Mouse (Mus musculus): ENCODE results near the gene Gstp2. TPM values are rescaled to one million over a fixed set of nuclear protein-coding genes. Genes with fewer than 3 reads are reported as not detected.

Gstp2 gene
- 2.6 TPM in 1 of 2 replicates, not detected in the other for polyA plus RNA-seq (2012; ENCODE audit: insufficient read depth, insufficient read length, missing spikeins)

DNA sequence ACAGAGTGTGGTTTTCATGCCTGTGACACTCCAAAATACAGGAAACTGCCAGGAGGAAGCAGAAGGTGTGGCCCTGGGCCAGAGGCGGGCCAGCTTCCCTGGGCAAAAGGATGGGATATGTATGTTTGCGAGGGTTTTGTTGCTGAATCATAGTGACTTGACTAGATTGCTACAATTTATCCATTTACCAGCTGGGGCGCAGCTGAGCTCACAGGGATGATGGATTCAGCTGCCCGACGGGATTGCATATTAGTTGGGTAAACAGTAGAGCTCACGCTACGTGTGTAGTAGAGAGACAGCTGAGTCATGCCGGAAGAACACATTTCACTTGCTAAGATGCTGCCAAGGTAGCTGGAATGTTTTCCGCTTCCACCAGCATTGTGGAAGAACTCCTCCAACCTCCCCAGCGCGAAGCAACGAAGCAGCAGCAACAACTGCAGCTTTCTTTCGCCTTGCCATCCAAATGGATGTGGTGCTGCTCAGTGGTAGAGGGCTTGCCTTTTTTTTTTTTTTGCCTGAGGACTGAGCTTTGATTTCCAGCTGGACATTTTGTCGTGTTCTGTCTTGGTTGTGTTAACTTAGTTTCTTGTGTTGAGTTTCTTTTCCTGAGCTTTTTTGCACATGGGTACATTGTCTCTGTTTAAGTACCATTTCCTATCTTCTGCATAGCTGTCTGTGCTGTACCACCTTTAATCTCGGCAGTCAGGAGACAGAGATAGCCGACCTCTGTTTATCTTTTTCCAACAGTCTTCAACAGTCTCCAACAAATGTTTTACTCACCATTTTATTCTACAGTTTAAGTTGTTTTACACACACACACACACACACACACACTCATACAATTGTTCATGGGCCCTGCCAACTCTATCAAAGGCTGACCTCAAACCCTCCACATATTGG, at the start of gene Gstp2:
Gene Gstp2, minus strand, starts transcription at position 58 of the 900 bp plus-strand sequence.
- Histone ChIP-seq H3K4me3 (ENCODE audit: insufficient read depth, low read length) (no peak within 1 kb of the TSS), H3K4me1 (ENCODE audit: control insufficient read depth, insufficient read depth, low read length) (0 out of 2 replicates have a peak, but pooled peaks cover 4% of the 10 kb centered on the region), H3K27ac (ENCODE audit: insufficient read depth, low read depth, low read length) (no peak within 1 kb of the TSS)
- no peak for TF ChIP-seq POLR2A (IDR thresholded peaks at IDR 0.05; ENCODE audit: borderline replicate concordance, low read depth, low read length)
- no peak for TF ChIP-seq CTCF (IDR thresholded peaks at IDR 0.05; ENCODE audit: low read depth, low read length)

GRCm38 (mm10) chr19:4094774-4095303, 49.0 kb upstream of the Gstp2 start:
- Histone ChIP-seq H3K4me1 (ENCODE audit: control insufficient read depth, insufficient read depth, low read length) (peaks cover 21% of the 10 kb centered on the region), H3K27ac (ENCODE audit: insufficient read depth, low read depth, low read length) (no peak overlapping the region), H3K4me3 (ENCODE audit: insufficient read depth, low read length) (no peak overlapping the region)
- TF ChIP-seq POLR2A (IDR thresholded peaks at IDR 0.05; ENCODE audit: borderline replicate concordance, low read depth, low read length): no peak
- TF ChIP-seq CTCF (IDR thresholded peaks at IDR 0.05; ENCODE audit: low read depth, low read length): no peak

DNA sequence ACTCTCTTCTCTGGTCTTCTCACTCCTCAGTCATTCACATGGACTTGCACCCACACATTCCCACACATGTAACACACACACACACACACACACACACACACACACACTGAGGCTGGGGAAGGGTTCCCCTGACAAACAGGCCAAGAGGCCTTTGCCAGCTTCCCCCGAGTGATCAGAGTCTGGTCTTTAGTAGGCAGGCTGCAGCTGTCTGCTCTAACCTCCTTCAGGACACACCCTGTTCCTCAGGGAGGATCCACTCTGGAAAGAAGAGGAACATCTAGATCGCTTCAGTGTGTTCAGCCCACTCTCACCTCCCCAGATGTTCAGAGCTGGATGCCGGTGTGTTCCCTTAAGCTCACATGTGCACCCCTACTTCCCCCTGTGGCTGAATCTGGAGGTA, 48.5 kb upstream of the Gstp2 start:
- Histone ChIP-seq H3K4me1 (ENCODE audit: control insufficient read depth, insufficient read depth, low read length) (peaks cover 19% of the 10 kb centered on the region), H3K27ac (ENCODE audit: insufficient read depth, low read depth, low read length) (no peak overlapping the region), H3K4me3 (ENCODE audit: insufficient read depth, low read length) (no peak overlapping the region)
- TF ChIP-seq POLR2A (IDR thresholded peaks at IDR 0.05; ENCODE audit: borderline replicate concordance, low read depth, low read length) (no peak), CTCF (IDR thresholded peaks at IDR 0.05; ENCODE audit: low read depth, low read length) (no peak)

GRCm38 (mm10) chr19:4093772-4094171, 47.9 kb upstream of the Gstp2 start:
- Histone ChIP-seq H3K27ac (ENCODE audit: insufficient read depth, low read depth, low read length) (no peak overlapping the region), H3K4me3 (ENCODE audit: insufficient read depth, low read length) (no peak overlapping the region), H3K4me1 (ENCODE audit: control insufficient read depth, insufficient read depth, low read length) (peaks cover 15% of the 10 kb centered on the region)
- TF ChIP-seq POLR2A (IDR thresholded peaks at IDR 0.05; ENCODE audit: borderline replicate concordance, low read depth, low read length) (no peak), CTCF (IDR thresholded peaks at IDR 0.05; ENCODE audit: low read depth, low read length) (no peak)

- H3K4me3 ChIP-seq (ENCODE audit: insufficient read depth, low read length): no peak overlapping the region
- H3K4me1 ChIP-seq (ENCODE audit: control insufficient read depth, insufficient read depth, low read length): peaks cover 5% of the 10 kb centered on the region
- no peak for TF ChIP-seq CTCF (IDR thresholded peaks at IDR 0.05; ENCODE audit: low read depth, low read length)
- no peak for TF ChIP-seq POLR2A (IDR thresholded peaks at IDR 0.05; ENCODE audit: borderline replicate concordance, low read depth, low read length)
- H3K27ac ChIP-seq (ENCODE audit: insufficient read depth, low read depth, low read length): no peak overlapping the region
These were observed 46.9 kb upstream of the Gstp2 start for GRCm38 (mm10) chr19:4092750-4093149.

DNA sequence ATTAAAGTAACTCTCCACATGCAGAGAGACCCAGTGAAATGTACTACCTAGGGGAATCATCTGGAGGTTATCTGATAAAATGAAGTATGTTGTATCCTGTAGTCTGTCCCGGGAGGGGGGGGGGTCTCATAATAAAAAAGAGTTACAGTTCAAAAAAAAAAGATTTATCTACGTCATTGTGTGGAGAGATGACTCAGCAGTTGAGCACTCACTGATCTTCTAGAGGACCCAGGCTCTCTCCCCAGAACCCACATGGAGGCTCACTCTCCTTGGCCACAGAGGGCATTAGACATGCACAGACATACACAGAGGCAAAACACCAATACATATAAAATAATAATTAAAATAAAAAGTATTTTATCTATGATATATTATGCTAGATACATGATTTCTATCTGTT, 45.6 kb upstream of the Gstp2 start:
- TF ChIP-seq POLR2A (IDR thresholded peaks at IDR 0.05; ENCODE audit: borderline replicate concordance, low read depth, low read length) (no peak), CTCF (IDR thresholded peaks at IDR 0.05; ENCODE audit: low read depth, low read length) (no peak)
- Histone ChIP-seq H3K4me3 (ENCODE audit: insufficient read depth, low read length) (no peak overlapping the region), H3K4me1 (ENCODE audit: control insufficient read depth, insufficient read depth, low read length) (peaks cover 3% of the 10 kb centered on the region; the same call in 1 of the 2 replicates), H3K27ac (ENCODE audit: insufficient read depth, low read depth, low read length) (no peak overlapping the region)

- no peak for TF ChIP-seq POLR2A (IDR thresholded peaks at IDR 0.05; ENCODE audit: borderline replicate concordance, low read depth, low read length)
- TF ChIP-seq CTCF (IDR thresholded peaks at IDR 0.05; ENCODE audit: low read depth, low read length): no peak
- Histone ChIP-seq H3K4me3 (ENCODE audit: insufficient read depth, low read length) (no peak overlapping the region), H3K27ac (ENCODE audit: insufficient read depth, low read depth, low read length) (no peak overlapping the region), H3K4me1 (ENCODE audit: control insufficient read depth, insufficient read depth, low read length) (no peaks in the 10 kb centered on the region)
These were observed 44.6 kb upstream of the Gstp2 start for GRCm38 (mm10) chr19:4090446-4090845.

- H3K27ac ChIP-seq (ENCODE audit: insufficient read depth, low read depth, low read length): no peak overlapping the region
- H3K4me1 ChIP-seq (ENCODE audit: control insufficient read depth, insufficient read depth, low read length): no peaks in the 10 kb centered on the region
- H3K4me3 ChIP-seq (ENCODE audit: insufficient read depth, low read length): no peak overlapping the region
- TF ChIP-seq POLR2A (IDR thresholded peaks at IDR 0.05; ENCODE audit: borderline replicate concordance, low read depth, low read length) (no peak), CTCF (IDR thresholded peaks at IDR 0.05; ENCODE audit: low read depth, low read length) (no peak)
These were observed 43.3 kb upstream of the Gstp2 start for GRCm38 (mm10) chr19:4089128-4089527.

- no peak overlapping the region for H3K4me3 ChIP-seq (ENCODE audit: insufficient read depth, low read length)
- H3K4me1 ChIP-seq (ENCODE audit: control insufficient read depth, insufficient read depth, low read length): no peaks in the 10 kb centered on the region
- no peak overlapping the region for H3K27ac ChIP-seq (ENCODE audit: insufficient read depth, low read depth, low read length)
- TF ChIP-seq POLR2A (IDR thresholded peaks at IDR 0.05; ENCODE audit: borderline replicate concordance, low read depth, low read length) (no peak), CTCF (IDR thresholded peaks at IDR 0.05; ENCODE audit: low read depth, low read length) (no peak)
These were observed 42.3 kb upstream of the Gstp2 start for GRCm38 (mm10) chr19:4088146-4088545.

GRCm38 (mm10) chr19:4087090-4087489, 41.3 kb upstream of the Gstp2 start:
- no peaks in the 10 kb centered on the region for H3K4me1 ChIP-seq (ENCODE audit: control insufficient read depth, insufficient read depth, low read length)

More at GRCm38 (mm10) chr19:4087090-4087489, 41.3 kb upstream of the Gstp2 start:
- Histone ChIP-seq H3K27ac (ENCODE audit: insufficient read depth, low read depth, low read length) (no peak overlapping the region), H3K4me3 (ENCODE audit: insufficient read depth, low read length) (no peak overlapping the region)
- TF ChIP-seq POLR2A (IDR thresholded peaks at IDR 0.05; ENCODE audit: borderline replicate concordance, low read depth, low read length): no peak
- TF ChIP-seq CTCF (IDR thresholded peaks at IDR 0.05; ENCODE audit: low read depth, low read length): no peak

Measured in bone marrow macrophage, adult 2 months (primary cell).